Mouse (Mus musculus): ENCODE measurements around the gene Anxa7.

DNA sequence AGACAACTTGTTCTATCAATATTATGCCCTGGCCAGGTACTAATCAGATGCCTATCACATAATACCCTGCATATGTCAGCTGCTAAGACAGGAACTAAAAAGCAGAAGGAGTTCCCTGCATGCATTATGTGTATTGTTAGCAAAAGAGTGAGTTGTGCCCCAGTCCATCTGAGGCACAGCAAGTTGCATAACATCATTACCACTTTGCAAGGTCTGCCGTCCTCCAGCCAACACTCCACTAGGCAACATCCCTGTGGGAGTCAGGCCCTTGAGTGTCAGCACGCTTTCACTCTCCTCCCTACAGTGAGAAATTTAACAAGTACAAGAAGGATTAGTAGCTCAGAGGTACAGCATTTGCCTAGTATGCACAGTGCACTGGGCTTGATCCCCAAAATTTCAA is 28.5 kb upstream of the Anxa7 start:
- TF ChIP-seq POLR2A (IDR thresholded peaks at IDR 0.05; ENCODE audit: control insufficient read depth, extremely low read depth, insufficient read depth, low read length, poor library complexity) = no peak
- TF ChIP-seq CTCF (IDR thresholded peaks at IDR 0.05; ENCODE audit: borderline replicate concordance, control insufficient read depth, extremely low read depth, insufficient read depth, low read length, poor library complexity) = no peak
